Mouse (Mus musculus): ENCODE measurements around the gene Lipi.

DNA sequence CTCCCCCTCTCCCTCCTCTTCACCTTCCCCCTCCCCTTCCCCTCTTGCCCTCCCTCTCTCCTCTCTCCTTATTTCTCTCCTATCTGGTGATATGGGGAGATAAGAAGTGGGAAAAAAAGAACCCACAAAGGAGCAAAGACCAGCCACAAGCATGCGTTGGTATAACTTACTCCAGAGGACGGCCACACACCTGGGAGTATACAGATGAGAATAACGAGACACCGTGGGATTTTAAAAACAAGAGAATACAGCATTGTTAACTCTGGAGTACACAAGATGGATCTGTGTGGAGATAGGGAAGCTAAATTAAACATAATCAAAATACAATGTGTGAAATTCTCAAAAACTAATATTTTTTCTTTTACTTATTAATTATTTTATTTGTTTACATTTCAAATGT, 89.3 kb downstream of the Lipi start:
- TF ChIP-seq GATA1 (IDR thresholded peaks at IDR 0.05; ENCODE audit: borderline replicate concordance, low read length) (no peak), FLI1 (IDR thresholded peaks at IDR 0.05; ENCODE audit: low read length) (no peak)
